Mouse (Mus musculus): Measurements from ENCODE around the gene Ralgds. TPM values are rescaled to one million over a fixed set of nuclear protein-coding genes. Genes with fewer than 3 reads are reported as not detected.
A peak's percentile ranks its signal among the peaks of the same experiment; 100 is the strongest.

The Ralgds gene
- total RNA-seq, 2 experiments from 2014 or later: 2.1 to 4.6 TPM

- ATAC-seq (replicated peaks; ENCODE audit: poor library complexity, severe bottlenecking): peak; percentile 78
Measured at GRCm38 (mm10) chr2:28547237-28548172, 34.6 kb downstream of the Ralgds start.

DNA sequence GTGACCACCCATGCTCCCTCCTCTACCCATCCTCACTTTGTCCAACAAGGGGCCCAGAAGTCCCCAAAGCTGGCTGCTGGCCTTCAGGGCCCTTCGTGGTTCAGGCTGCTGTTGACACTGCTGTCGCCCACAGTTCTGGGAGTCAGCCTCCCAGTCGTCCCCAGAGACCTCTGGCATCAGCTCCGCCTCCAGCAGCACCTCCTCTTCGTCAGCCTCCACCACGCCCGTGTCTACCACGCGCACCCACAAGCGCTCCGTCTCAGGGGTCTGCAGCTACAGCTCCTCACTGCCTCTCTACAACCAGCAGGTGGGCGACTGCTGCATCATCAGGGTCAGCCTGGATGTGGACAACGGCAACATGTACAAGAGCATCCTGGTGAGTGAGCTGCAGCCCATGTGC, 36.2 kb downstream of the Ralgds start:
- no peak for ATAC-seq (replicated peaks; ENCODE audit: poor library complexity, severe bottlenecking)

DNA sequence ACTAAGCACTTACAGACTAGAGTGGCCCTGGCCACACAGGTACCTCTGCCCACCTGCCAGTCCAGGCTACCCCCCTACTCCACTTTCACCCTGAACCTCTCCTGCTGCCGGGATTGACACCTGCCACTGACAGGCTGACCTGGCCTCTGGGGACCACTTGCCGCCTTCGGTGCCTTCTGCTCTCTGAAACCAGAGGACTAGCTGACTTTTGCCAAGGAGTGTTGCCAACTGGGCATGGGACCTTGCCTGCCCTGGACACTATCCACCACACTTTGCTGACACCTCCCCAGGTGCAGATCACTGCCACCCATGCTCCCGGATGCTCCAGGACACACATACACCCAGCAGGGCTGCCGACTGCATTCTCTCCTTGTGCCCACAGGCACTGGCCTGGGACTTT, 39.4 kb downstream of the Ralgds start:
- ATAC-seq (replicated peaks; ENCODE audit: poor library complexity, severe bottlenecking): no peak

DNA sequence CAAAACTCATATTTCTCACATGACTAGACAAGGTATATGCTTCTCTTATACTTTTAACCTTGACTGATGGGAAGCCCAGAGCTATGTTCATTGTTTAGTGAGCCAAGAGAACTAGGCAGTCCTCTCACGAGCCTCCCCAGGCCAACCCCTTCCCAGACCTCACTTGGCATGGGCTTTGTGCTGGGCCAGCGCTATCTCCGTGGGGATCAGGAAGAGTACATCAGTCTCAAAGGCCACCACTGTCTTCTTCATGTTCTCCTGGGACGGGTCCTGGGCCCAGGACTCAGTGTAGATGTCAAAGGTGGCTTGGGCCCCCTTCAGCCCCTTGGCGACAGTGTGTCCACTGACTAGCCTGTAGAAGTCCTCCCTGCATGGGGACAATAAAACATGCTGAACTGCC, 44.5 kb downstream of the Ralgds start:
- no peak for ATAC-seq (replicated peaks; ENCODE audit: poor library complexity, severe bottlenecking)

DNA sequence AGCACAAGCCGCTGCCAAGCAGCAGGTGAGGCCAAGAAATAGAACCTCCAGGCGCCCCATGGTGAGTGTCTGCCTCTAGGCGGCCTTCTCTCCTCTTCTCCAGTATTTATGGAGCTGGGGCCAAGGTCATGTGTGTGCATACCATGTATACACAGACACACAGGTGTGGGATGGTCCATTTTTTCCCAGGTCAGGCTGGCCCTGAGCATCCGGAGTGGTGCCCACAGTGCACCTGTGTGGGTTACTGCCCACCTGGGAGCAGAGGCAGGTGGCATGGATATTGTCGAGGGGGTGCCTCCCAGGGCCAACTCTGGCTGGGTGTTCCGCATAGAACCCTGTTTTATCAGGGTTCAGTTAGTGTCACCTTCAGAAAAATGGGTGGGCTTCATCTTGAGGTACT, 50.4 kb downstream of the Ralgds start, which contains the start of gene Cel:
TSS of gene Cel (minus strand) at position 101 of the 400 bp plus-strand sequence.
- no peak for ATAC-seq (replicated peaks; ENCODE audit: poor library complexity, severe bottlenecking)

DNA sequence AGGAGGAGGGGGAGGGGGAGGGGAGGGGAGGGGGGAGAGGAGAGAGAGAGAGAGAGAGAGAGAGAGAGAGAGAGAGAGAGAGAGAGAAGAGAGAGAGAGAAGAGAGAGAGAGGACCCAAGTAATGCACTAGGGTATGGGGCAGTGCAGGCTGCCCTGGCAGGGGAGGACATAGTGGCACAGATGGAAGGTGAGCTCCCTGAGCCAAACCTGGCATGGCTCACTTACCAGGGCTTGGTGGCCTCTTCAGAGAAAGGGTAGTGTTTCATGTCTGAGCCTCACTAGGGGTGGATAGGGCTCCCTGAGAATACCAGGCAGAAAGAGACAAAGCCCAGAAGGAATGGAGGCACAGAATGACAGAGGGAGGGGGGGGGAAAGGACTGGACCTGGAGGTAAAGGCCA, 50.9 kb downstream of the Ralgds start:
- ATAC-seq (replicated peaks; ENCODE audit: poor library complexity, severe bottlenecking): no peak

- ATAC-seq (replicated peaks; ENCODE audit: poor library complexity, severe bottlenecking): no peak
Measured at GRCm38 (mm10) chr2:28564380-28564779, 51.5 kb downstream of the Ralgds start.

DNA sequence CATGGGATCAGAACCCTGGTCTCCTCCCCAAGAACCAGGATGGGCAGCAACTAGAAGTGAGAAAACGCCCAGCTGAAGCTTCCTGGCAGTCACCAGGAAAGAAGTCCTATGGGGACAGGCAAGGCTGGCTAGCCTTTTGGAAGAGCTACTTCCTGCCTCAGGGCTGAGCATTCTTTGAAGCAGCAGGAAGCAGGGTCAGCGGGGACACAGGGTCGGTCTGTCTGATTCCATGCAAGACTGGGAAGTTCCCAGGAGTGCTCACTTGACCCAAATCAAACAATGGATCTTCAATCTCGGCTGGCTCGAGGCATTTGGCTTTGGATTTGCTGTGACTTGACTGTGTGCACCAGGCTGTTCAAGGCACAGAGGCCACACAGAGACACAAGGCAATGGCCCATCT, 53.6 kb downstream of the Ralgds start:
- ATAC-seq (replicated peaks; ENCODE audit: poor library complexity, severe bottlenecking): no peak

- no peak for ATAC-seq (replicated peaks; ENCODE audit: poor library complexity, severe bottlenecking)
Measured at GRCm38 (mm10) chr2:28569903-28570302, 57.0 kb downstream of the Ralgds start.

GRCm38 (mm10) chr2:28575341-28575740, 62.4 kb downstream of the Ralgds start:
- ATAC-seq (replicated peaks; ENCODE audit: poor library complexity, severe bottlenecking): no peak

DNA sequence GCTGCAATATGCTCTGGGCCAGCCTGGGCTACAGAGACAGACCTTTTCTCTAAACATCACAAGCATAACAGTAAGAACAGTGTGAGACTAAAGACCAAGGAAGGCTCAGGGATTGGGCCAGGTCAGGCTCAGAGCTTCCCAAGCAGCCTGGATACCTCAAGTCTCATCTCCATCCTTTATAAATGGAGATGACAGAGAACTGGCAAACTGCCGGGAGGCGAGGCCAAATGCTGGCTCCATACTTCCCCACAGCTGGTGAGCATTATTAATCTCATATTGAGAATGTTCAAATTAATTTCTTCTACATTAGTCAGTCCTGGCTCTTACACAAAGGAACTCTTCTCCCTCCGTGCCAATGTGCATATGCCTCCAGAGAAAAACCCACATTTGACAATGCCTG, 63.9 kb downstream of the Ralgds start:
- ATAC-seq (replicated peaks; ENCODE audit: poor library complexity, severe bottlenecking): no peak

DNA sequence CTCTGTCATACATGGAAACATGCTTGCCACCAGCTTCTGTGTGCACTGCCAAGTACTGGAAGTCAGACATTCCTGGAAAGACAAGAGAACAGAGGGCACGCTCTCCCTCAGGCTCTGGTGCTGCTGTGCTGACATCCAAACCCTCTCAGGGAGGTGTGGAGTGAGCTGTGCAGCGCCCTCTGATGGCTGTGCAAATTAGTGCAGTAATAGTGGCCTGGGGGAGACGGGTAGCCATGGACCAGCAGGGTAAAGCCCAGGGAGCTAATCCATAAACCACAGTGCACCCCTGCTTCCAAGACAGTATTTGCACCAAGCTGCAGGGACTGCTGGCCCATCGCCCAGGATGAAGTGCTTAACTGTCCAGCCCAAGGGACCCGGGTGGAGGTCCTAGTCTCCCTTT, 65.1 kb downstream of the Ralgds start:
- peak; percentile 50 for ATAC-seq (replicated peaks; ENCODE audit: poor library complexity, severe bottlenecking)

- ATAC-seq (replicated peaks; ENCODE audit: poor library complexity, severe bottlenecking): peak; percentile 83
Measured at GRCm38 (mm10) chr2:28582647-28583353, 69.9 kb downstream of the Ralgds start.

DNA sequence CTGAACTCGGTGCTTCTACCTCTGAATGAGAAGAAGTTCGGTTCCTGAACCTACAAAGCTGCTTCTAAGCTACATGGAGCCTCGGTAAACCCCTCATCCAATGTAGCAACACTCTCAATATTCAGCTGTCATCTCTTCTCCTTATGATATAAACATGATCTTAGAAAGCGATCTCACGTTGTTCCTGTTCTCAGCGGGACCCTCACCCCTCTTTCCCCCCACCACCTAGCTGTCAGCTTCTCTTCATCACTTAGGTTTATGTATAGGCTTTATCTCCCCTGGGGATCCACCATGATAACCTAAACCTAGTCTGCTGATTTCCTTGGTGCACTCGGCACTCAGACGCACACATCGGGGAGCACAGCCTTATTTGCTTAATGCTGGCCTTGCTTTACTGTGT, 70.7 kb downstream of the Ralgds start, which contains the start of gene Gtf3c5:
TSS of gene Gtf3c5 (minus strand) at position 101 of the 400 bp plus-strand sequence.
- ATAC-seq (replicated peaks; ENCODE audit: poor library complexity, severe bottlenecking): no peak

DNA sequence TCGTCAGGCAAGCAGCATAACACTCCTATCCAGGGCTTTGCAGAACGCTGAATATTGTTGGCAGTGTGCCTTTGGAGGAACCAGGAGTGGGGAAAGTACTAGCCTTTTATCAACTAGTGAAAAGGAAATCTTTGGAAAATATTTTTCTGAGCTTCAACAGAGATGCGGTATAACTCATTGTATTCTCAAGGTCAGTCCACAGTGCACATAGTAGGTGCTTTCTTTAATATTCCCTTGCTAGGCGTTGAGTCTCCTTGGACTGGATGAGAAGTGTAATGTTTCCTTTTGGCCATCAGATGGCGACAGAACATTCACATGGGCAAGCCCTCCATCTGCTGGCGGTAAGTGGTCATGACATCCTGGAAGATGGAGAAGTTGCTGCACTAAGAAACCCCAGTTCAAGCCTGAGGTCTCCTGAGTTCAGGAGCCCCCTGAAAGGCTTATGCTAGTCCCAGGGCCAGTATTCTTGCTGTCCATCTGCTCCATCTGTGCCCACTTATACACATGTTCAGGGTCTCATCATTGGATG, 72.2 kb downstream of the Ralgds start:
- ATAC-seq (replicated peaks; ENCODE audit: poor library complexity, severe bottlenecking): peak; percentile 75

DNA sequence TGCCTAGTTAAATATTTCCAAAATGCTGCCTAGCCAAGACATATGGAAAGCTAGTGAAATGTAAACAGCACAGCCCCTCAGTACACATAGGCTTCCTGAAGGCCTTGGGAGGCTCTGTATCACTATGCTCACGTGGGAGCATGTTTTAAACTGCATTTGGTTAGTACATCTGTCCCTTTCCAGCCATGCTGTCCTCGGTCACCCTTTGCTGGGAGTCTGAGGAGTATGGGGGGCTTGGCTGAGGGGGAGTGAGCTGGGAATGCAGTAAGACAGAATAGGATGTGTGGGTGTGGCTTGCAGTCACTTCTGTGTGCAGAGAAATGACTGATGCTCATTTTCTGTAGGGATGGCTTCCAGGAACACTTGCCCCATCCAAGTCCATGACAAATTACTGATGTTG, 72.8 kb downstream of the Ralgds start:
- no peak for ATAC-seq (replicated peaks; ENCODE audit: poor library complexity, severe bottlenecking)

DNA sequence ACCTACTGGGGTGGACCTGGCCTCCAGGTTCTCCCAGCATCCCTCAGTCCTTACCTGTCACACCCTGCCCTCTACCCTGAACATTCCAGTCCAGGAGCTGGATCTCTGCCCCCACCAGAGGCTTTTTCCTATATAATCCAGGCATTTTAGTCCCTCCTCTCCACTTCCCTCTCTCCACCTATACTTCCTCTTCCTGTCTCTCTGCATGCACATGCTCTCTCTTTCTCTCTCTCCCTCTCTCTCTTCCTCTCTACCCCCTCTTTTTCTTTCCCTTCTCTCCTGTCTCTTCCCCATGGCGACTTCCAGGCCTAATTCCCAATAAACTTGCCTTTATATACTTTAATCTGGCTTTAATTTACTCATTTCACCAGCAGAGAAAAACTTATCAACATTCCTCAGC, 75.6 kb downstream of the Ralgds start:
- no peak for ATAC-seq (replicated peaks; ENCODE audit: poor library complexity, severe bottlenecking)

GRCm38 (mm10) chr2:28591479-28591878, 78.6 kb downstream of the Ralgds start:
- ATAC-seq (replicated peaks; ENCODE audit: poor library complexity, severe bottlenecking): peak; percentile 87

DNA sequence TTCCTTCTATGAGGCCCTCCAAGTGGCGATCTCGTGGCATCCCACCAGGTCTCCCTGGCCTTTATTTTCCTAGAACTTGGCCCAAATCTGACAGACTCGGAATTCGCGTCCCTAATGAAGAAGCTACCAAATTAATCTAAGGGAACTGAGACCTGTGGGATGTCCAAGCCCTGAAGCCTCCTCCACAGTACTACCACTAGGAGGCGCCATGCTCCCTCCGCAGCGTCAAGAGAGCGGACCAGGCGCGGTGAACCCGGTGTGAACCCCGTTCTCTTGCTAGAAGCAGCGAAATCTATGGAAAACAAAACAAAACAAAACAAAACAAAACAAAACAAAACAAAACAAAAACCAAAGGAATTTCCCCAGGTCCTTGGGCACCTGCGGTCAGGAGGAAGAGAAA, 79.9 kb downstream of the Ralgds start:
- ATAC-seq (replicated peaks; ENCODE audit: poor library complexity, severe bottlenecking): peak; percentile 52; the same call in 1 of the 2 replicates

- no peak for ATAC-seq (replicated peaks; ENCODE audit: poor library complexity, severe bottlenecking)
Measured at GRCm38 (mm10) chr2:28596021-28596420, 83.1 kb downstream of the Ralgds start.

DNA sequence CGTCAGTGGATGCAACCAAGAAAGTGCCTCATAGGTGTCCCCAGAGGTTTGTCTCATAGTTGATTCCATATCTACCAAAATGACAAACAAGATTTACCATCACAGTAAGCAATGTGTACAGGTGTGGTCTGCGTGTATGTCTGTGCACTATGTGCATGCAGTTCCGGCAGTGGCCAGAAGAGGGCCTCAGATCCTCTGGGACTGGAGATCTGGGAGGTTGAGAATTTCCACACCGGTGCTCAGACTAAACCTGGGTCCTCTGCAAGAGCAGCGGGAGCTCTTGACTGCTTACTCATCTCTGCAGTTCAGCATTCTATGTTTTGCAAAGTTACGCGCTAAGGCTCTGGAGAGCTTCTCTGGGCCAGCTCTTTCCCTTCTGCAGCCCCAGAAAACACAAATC, 84.1 kb downstream of the Ralgds start:
- ATAC-seq (replicated peaks; ENCODE audit: poor library complexity, severe bottlenecking): no peak
